Mouse (Mus musculus): ENCODE measurements at regions not wholly inside any gene's neighbourhood (a gene's known extent, or its start where the extent isn't known, plus 50 kb on each side); places are given as distances from the start of the nearest gene placed in this dataset.

DNA sequence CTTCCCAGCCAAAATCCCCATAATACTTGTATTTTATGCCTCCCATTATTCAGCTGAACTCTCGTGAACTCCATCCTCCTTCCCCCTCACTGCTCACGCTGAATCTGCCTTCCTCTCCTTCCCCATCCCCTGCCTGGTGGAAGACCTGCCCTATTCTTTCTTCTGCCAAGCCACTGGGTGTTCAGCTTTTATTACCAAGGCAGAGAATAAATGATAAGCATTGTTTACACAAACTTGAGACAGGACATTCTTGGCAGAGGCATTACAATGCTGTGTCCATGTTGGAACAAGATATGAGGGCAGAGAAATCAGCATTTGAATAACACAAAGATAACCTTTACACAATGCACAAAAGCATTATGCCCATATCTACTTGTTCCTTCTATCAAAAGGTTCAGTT lies 80.2 kb downstream of the Dhrs2 start:
- DNase-seq (ENCODE audit: low spot score in 2 of 2): no peak

GRCm38 (mm10) chr14:55313615-55314014 lies 91.8 kb downstream of the Dhrs2 start:
- DNase-seq (ENCODE audit: low spot score in 2 of 2): no peak

- DNase-seq (ENCODE audit: low spot score in 2 of 2): no peak
Observed at GRCm38 (mm10) chr14:55323897-55324296, 102.1 kb downstream of the Dhrs2 start.

DNA sequence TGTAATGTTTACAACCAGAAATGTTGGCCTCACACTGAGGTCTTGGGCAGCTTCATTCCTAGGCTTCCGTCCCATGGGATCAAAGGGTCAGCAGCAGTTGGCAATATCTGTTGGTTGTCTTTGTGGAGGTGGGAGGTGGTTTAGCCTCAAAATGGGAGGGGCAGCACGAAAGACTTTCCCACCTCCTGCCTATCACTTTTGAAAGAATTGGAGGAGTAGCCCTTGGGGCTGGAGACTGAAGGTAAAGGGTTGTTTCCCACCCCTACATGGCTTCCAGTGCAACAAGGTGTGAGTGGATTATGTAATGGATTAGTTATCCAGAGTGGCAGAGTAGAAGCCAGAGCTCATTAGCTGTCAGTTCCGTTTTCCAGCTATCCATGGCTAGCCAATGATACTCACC lies 102.5 kb downstream of the Dhrs2 start:
- no peak for DNase-seq (ENCODE audit: low spot score in 2 of 2)

GRCm38 (mm10) chr14:55333812-55334211 lies 112.0 kb downstream of the Dhrs2 start:
- DNase-seq (ENCODE audit: low spot score in 2 of 2): no peak

DNA sequence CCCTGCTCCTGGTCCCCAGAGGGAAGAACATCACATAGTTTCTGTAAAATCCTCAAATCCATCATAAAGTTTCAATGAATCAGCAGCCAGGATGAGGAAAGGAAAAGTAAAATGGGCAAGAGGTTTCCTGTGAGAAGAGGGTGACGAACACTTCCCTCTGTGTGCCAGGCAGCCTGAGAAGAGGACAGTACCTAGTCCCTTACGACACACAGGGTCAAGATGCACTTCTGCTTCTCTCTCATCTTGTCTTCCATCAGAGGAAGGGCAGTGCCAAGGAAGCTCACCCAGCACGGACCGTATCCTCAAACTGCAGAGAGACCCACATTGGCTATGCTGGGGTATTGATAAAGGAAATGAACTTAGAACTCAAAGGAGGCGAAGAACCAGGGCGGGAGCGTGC lies 112.5 kb downstream of the Dhrs2 start:
- no peak for DNase-seq (ENCODE audit: low spot score in 2 of 2)

DNA sequence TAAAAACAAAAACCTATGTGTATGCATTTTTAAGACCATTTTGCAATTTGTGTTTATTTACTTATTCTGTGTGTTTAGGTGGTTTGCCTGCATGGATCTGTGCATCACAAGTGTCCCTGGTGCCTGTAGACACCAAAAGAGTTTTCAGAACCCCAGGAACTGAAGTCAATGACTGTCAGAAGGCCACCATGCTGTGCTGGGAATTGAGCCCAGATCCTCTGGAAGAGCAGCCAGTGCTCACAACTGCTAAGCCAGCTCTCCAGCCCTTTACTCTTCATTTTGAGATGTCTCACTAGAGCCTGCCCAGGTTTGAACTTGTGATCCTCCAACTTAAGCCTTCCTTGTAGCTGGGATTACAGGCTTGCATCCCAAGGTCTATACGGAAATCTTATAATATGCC lies 113.8 kb downstream of the Dhrs2 start:
- DNase-seq (ENCODE audit: low spot score in 2 of 2): no peak

GRCm38 (mm10) chr14:55336451-55337195 lies 114.8 kb downstream of the Dhrs2 start:
- DNase-seq (ENCODE audit: low spot score in 2 of 2): peak; percentile 25 to 32

- no peak for DNase-seq (ENCODE audit: low spot score in 2 of 2)
Observed at GRCm38 (mm10) chr14:55338010-55338409, 116.2 kb downstream of the Dhrs2 start.

- no peak for DNase-seq (ENCODE audit: low spot score in 2 of 2)
Observed at GRCm38 (mm10) chr14:55338500-55338899, 116.7 kb downstream of the Dhrs2 start.

GRCm38 (mm10) chr14:55339036-55339614 lies 117.3 kb downstream of the Dhrs2 start:
- no peak for DNase-seq (ENCODE audit: low spot score in 2 of 2)

DNA sequence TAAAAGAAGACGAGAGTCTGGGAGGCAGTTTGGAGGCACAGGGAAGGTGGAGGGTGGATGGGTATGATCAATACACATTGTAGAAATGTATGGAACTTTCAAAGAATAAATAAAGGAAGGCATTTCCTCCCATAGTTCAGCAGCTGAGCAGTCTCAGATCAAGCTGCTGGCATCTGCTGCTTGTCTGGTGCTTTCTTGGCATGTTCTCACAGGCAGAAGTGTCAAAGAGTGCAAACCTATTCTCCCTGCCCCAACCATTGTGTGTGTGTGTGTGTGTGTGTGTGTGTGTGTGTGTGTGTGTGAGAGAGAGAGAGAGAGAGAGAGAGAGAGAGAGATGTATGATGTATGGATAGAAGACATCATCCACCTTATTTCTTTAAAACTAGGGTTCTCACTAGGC lies 121.5 kb downstream of the Dhrs2 start:
- DNase-seq (ENCODE audit: low spot score in 2 of 2): no peak

DNA sequence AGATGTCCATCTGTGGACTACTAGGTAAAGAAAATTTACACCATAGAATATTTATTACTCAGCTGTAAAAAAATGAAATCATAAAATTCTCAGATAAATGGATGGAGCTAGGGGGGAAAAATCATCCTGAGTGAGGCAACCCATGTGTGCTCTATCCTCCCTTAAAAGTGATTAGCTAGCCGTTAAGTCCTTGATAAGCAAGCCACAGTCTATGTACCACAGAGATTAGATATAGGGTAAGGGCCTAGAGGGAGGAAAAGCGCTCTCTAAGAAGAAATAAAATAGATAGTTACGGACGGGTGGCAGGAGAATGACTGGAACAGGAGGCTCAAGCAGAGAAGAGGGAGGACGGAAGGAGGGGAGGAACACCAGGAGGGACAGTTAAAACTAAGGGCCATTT lies 122.1 kb downstream of the Dhrs2 start:
- DNase-seq (ENCODE audit: low spot score in 2 of 2): no peak

- no peak for DNase-seq (ENCODE audit: low spot score in 2 of 2)
Observed at GRCm38 (mm10) chr14:55345091-55345490, 123.3 kb downstream of the Dhrs2 start.

GRCm38 (mm10) chr14:55348098-55348497 lies 126.3 kb downstream of the Dhrs2 start:
- peak in 1 of 2 experiments; percentile 8 for DNase-seq (ENCODE audit: low spot score in 2 of 2)

GRCm38 (mm10) chr14:55357258-55357657 lies 121.3 kb upstream of the Dhrs4 start:
- no peak for DNase-seq (ENCODE audit: low spot score in 2 of 2)

DNA sequence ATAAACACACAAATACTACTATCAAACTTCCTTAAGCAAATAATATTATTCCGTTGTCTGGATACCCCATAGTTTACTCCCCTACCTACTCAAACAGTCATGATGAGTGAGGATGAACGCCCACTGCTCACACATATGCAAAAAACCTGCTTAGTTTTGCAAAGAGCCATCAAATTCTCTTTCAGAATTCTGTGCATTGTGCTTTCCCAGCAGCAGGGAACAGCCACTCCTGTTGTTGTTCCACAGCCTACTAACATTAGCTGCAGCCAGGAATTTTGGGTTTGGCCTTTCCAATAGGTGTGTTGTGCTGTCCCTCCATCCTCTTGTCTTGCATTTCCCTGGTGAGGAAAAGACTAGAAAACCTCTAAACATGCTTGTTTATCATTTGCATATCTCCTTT lies 120.1 kb upstream of the Dhrs4 start:
- peak in 1 of 2 experiments; percentile 11 for DNase-seq (ENCODE audit: low spot score in 2 of 2)

GRCm38 (mm10) chr14:55362316-55362715 lies 116.2 kb upstream of the Dhrs4 start:
- no peak for DNase-seq (ENCODE audit: low spot score in 2 of 2)

GRCm38 (mm10) chr14:55362757-55363156 lies 115.8 kb upstream of the Dhrs4 start:
- DNase-seq (ENCODE audit: low spot score in 2 of 2): no peak

DNA sequence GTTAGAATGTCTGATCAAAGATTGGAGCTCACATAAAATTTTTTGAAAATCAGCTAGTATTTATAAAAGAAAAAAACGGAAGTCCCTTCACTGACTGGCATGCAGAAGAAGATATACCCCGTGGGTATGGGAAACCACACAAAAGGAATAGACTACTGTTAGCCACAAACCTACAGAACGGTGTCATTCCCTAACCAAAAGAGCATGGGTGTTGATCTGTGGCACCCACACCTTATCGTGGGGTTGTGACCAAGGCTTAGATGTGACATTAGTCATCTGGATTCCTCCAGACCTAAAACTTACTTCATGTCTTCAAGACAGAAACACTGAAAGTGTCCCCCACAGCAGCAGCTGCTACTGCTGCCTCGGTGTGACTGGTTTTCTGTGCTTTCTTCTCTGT lies 108.2 kb upstream of the Dhrs4 start:
- no peak for DNase-seq (ENCODE audit: low spot score in 2 of 2)

- peak; percentile 47 to 54 for DNase-seq (ENCODE audit: low spot score in 2 of 2)
Observed at GRCm38 (mm10) chr14:55372960-55373359, 105.6 kb upstream of the Dhrs4 start.

GRCm38 (mm10) chr14:55386773-55387172 lies 91.8 kb upstream of the Dhrs4 start:
- peak; percentile 47 to 60 for DNase-seq (ENCODE audit: low spot score in 2 of 2)

GRCm38 (mm10) chr14:55387378-55387777 lies 91.2 kb upstream of the Dhrs4 start:
- no peak for DNase-seq (ENCODE audit: low spot score in 2 of 2)

GRCm38 (mm10) chr14:55392390-55392789 lies 86.2 kb upstream of the Dhrs4 start:
- DNase-seq (ENCODE audit: low spot score in 2 of 2): no peak

Measured in right cerebral cortex, adult 2 months (tissue).